Mouse (Mus musculus): ENCODE measurements around the gene Rexo4. TPM values are rescaled to one million over a fixed set of nuclear protein-coding genes. Genes with fewer than 3 reads are reported as not detected.

Gene Rexo4
- polyA plus RNA-seq, 1 experiment from 2014 or later: 47.7 TPM

GRCm38 (mm10) chr2:26932473-26933303 lies 31.5 kb downstream of the Rexo4 start:
- peak overlapping the region; percentile 100 for H3K9ac ChIP-seq (ENCODE audit: low read depth, low read length)
- ATAC-seq: peak; percentile 49
- under 1% methylated on average over 47 of the region's 49 CpGs for WGBS

GRCm38 (mm10) chr2:26930390-26930789 lies 33.8 kb downstream of the Rexo4 start:
- ATAC-seq: no peak
- H3K36me3 ChIP-seq (ENCODE audit: control insufficient read depth, insufficient read depth, low read length): peaks cover 11% of the 10 kb centered on the region
- no peak overlapping the region for H3K27ac ChIP-seq (ENCODE audit: low read length)
- H3K4me3 ChIP-seq (ENCODE audit: low read length): peak overlapping the region; percentile 11; the same call in 1 of the 2 replicates
- no peak overlapping the region for H3K9ac ChIP-seq (ENCODE audit: low read depth, low read length)
- 48% methylated on average over 1 of the region's 1 CpGs for WGBS
- peaks cover 25% of the 10 kb centered on the region for H3K4me1 ChIP-seq (ENCODE audit: control insufficient read depth, insufficient read depth, low read length)
- H3K9me3 ChIP-seq (ENCODE audit: control insufficient read depth, low read length): no peaks in the 10 kb centered on the region
- no peaks in the 10 kb centered on the region for H3K27me3 ChIP-seq (replicated peaks; ENCODE audit: control insufficient read depth, insufficient read depth, low read length)
- no peak overlapping the region for H3K4me2 ChIP-seq (ENCODE audit: low read depth, low read length)

More at GRCm38 (mm10) chr2:26932473-26933303, 31.5 kb downstream of the Rexo4 start:
- H3K4me2 ChIP-seq (ENCODE audit: low read depth, low read length): peak overlapping the region; percentile 54
- H3K4me1 ChIP-seq (ENCODE audit: control insufficient read depth, insufficient read depth, low read length): peaks cover 25% of the 10 kb centered on the region
- no peaks in the 10 kb centered on the region for H3K27me3 ChIP-seq (replicated peaks; ENCODE audit: control insufficient read depth, insufficient read depth, low read length)
- H3K27ac ChIP-seq (ENCODE audit: low read length): peak overlapping the region; percentile 96
- H3K4me3 ChIP-seq (ENCODE audit: low read length): peak overlapping the region; percentile 91
- H3K36me3 ChIP-seq (ENCODE audit: control insufficient read depth, insufficient read depth, low read length): peaks cover 2% of the 10 kb centered on the region; the same call in 1 of the 2 replicates
- no peaks in the 10 kb centered on the region for H3K9me3 ChIP-seq (ENCODE audit: control insufficient read depth, low read length)

- H3K36me3 ChIP-seq (ENCODE audit: control insufficient read depth, insufficient read depth, low read length): peaks cover 18% of the 10 kb centered on the region
- no peak overlapping the region for H3K4me2 ChIP-seq (ENCODE audit: low read depth, low read length)
- H3K27me3 ChIP-seq (replicated peaks; ENCODE audit: control insufficient read depth, insufficient read depth, low read length): no peaks in the 10 kb centered on the region
- peak overlapping the region; percentile 17; the same call in 1 of the 2 replicates for H3K27ac ChIP-seq (ENCODE audit: low read length)
- ATAC-seq: 0 out of 2 replicates have a peak, but pooled peaks have one; percentile 31
- H3K9ac ChIP-seq (ENCODE audit: low read depth, low read length): no peak overlapping the region
- peaks cover 25% of the 10 kb centered on the region for H3K4me1 ChIP-seq (ENCODE audit: control insufficient read depth, insufficient read depth, low read length)
- no peaks in the 10 kb centered on the region for H3K9me3 ChIP-seq (ENCODE audit: control insufficient read depth, low read length)
- no peak overlapping the region for H3K4me3 ChIP-seq (ENCODE audit: low read length)
- 89% methylated on average over 6 of the region's 6 CpGs for WGBS
Observed at GRCm38 (mm10) chr2:26927745-26928476, 36.3 kb downstream of the Rexo4 start.

GRCm38 (mm10) chr2:26921784-26922183 lies 42.4 kb downstream of the Rexo4 start:
- H3K27ac ChIP-seq (ENCODE audit: low read length): no peak overlapping the region
- ATAC-seq: no peak; the same call in 1 of the 2 replicates
- no peaks in the 10 kb centered on the region for H3K9me3 ChIP-seq (ENCODE audit: control insufficient read depth, low read length)
- no peaks in the 10 kb centered on the region for H3K27me3 ChIP-seq (replicated peaks; ENCODE audit: control insufficient read depth, insufficient read depth, low read length)
- peaks cover 16% of the 10 kb centered on the region for H3K4me1 ChIP-seq (ENCODE audit: control insufficient read depth, insufficient read depth, low read length)
- peaks cover 34% of the 10 kb centered on the region for H3K36me3 ChIP-seq (ENCODE audit: control insufficient read depth, insufficient read depth, low read length)
- no peak overlapping the region for H3K4me3 ChIP-seq (ENCODE audit: low read length)
- no peak overlapping the region for H3K4me2 ChIP-seq (ENCODE audit: low read depth, low read length)
- no peak overlapping the region for H3K9ac ChIP-seq (ENCODE audit: low read depth, low read length)
- 67% methylated on average over 9 of the region's 9 CpGs for WGBS

- H3K27me3 ChIP-seq (replicated peaks; ENCODE audit: control insufficient read depth, insufficient read depth, low read length): no peaks in the 10 kb centered on the region
- no peak overlapping the region for H3K4me3 ChIP-seq (ENCODE audit: low read length)
- no peak overlapping the region for H3K4me2 ChIP-seq (ENCODE audit: low read depth, low read length)
- H3K9ac ChIP-seq (ENCODE audit: low read depth, low read length): no peak overlapping the region
- ATAC-seq: no peak
- WGBS: 81% methylated on average over 6 of the region's 6 CpGs
- H3K9me3 ChIP-seq (ENCODE audit: control insufficient read depth, low read length): no peaks in the 10 kb centered on the region
- no peak overlapping the region for H3K27ac ChIP-seq (ENCODE audit: low read length)
- H3K36me3 ChIP-seq (ENCODE audit: control insufficient read depth, insufficient read depth, low read length): peaks cover 25% of the 10 kb centered on the region
- H3K4me1 ChIP-seq (ENCODE audit: control insufficient read depth, insufficient read depth, low read length): peaks cover 21% of the 10 kb centered on the region
Observed at GRCm38 (mm10) chr2:26920190-26920855, 43.9 kb downstream of the Rexo4 start.

- Histone ChIP-seq H3K27me3 (replicated peaks; ENCODE audit: control insufficient read depth, insufficient read depth, low read length) (no peaks in the 10 kb centered on the region), H3K9ac (ENCODE audit: low read depth, low read length) (no peak overlapping the region), H3K36me3 (ENCODE audit: control insufficient read depth, insufficient read depth, low read length) (peaks cover 25% of the 10 kb centered on the region), H3K4me3 (ENCODE audit: low read length) (no peak overlapping the region), H3K27ac (ENCODE audit: low read length) (no peak overlapping the region), H3K9me3 (ENCODE audit: control insufficient read depth, low read length) (no peaks in the 10 kb centered on the region), H3K4me2 (ENCODE audit: low read depth, low read length) (no peak overlapping the region), H3K4me1 (ENCODE audit: control insufficient read depth, insufficient read depth, low read length) (peaks cover 27% of the 10 kb centered on the region)
- 81% methylated on average over 3 of the region's 3 CpGs for WGBS
- ATAC-seq: no peak
Observed at GRCm38 (mm10) chr2:26919684-26920083, 44.5 kb downstream of the Rexo4 start.

- H3K36me3 ChIP-seq (ENCODE audit: control insufficient read depth, insufficient read depth, low read length): peaks cover 36% of the 10 kb centered on the region
- 1% methylated on average over 13 of the region's 13 CpGs for WGBS
- peak overlapping the region; percentile 89 for H3K4me3 ChIP-seq (ENCODE audit: low read length)
- H3K27me3 ChIP-seq (replicated peaks; ENCODE audit: control insufficient read depth, insufficient read depth, low read length): no peaks in the 10 kb centered on the region
- H3K9me3 ChIP-seq (ENCODE audit: control insufficient read depth, low read length): no peaks in the 10 kb centered on the region
- peak; percentile 8 for ATAC-seq
- H3K9ac ChIP-seq (ENCODE audit: low read depth, low read length): peak overlapping the region; percentile 89
- peaks cover 36% of the 10 kb centered on the region for H3K4me1 ChIP-seq (ENCODE audit: control insufficient read depth, insufficient read depth, low read length)
- H3K4me2 ChIP-seq (ENCODE audit: low read depth, low read length): peak overlapping the region; percentile 92
- H3K27ac ChIP-seq (ENCODE audit: low read length): peak overlapping the region; percentile 88
Observed at GRCm38 (mm10) chr2:26916738-26917137, 47.4 kb downstream of the Rexo4 start.

GRCm38 (mm10) chr2:26915927-26916728 lies 48.1 kb downstream of the Rexo4 start, which contains the start of the genes Surf2 and Surf1:
Gene Surf2 (plus strand): TSS chr2:26916367.
Gene Surf1 (minus strand): TSS chr2:26916530.
- H3K4me3 ChIP-seq (ENCODE audit: low read length): peak within 1 kb of the TSS; percentile 89
- H3K27me3 ChIP-seq (replicated peaks; ENCODE audit: control insufficient read depth, insufficient read depth, low read length): no peaks in the 10 kb centered on the region
- peak; percentile 79 for ATAC-seq
- H3K36me3 ChIP-seq (ENCODE audit: control insufficient read depth, insufficient read depth, low read length): peaks cover 34% of the 10 kb centered on the region
- peak within 1 kb of the TSS; percentile 92 for H3K4me2 ChIP-seq (ENCODE audit: low read depth, low read length)
- H3K9ac ChIP-seq (ENCODE audit: low read depth, low read length): peak within 1 kb of the TSS; percentile 89
- H3K27ac ChIP-seq (ENCODE audit: low read length): peak within 1 kb of the TSS; percentile 88
- peaks cover 36% of the 10 kb centered on the region for H3K4me1 ChIP-seq (ENCODE audit: control insufficient read depth, insufficient read depth, low read length)
- H3K9me3 ChIP-seq (ENCODE audit: control insufficient read depth, low read length): no peaks in the 10 kb centered on the region
- under 1% methylated on average over 47 of the region's 47 CpGs for WGBS

All from intestine, embryonic 16.5 days (tissue).